Comparison of ENCODE assay signal across 7 mouse cellular contexts in genomic region chr9:106371384-106371671, GRCm38 (mm10). TPM values are rescaled to one million over a fixed set of nuclear protein-coding genes. Genes with fewer than 3 reads are reported as not detected.
DNase-seq lines count a peak whose midpoint lies in the region; ATAC-seq and TF ChIP-seq lines count a peak whose summit lies in the region.

No protein-coding gene starts in this region.

- peaks cover 50% of the 10 kb centered on the region for H3K36me3 ChIP-seq in lung, embryonic 14.5 days (ENCODE audit: insufficient read depth)
- peaks cover 43% of the 10 kb centered on the region for H3K36me3 ChIP-seq in forebrain, embryonic 12.5 days (replicated peaks)
- peaks cover 16% of the 10 kb centered on the region for H3K36me3 ChIP-seq in hindbrain, postnatal 0 days (ENCODE audit: insufficient read depth, low read length)
- peaks cover 43% of the 10 kb centered on the region for H3K36me3 ChIP-seq in midbrain, embryonic 13.5 days

- no peak for DNase-seq in lung, embryonic 14.5 days
- no peak for DNase-seq in lung, postnatal 4 days
- no peak for DNase-seq in hindbrain, postnatal 0 days (ENCODE audit: low spot score)
- no peak for DNase-seq in embryo, embryonic 10.5 days (ENCODE audit: low spot score)
- no peak for DNase-seq in cerebellum, adult 11-12 months

- TF ChIP-seq CTCF in lung, embryonic 14.5 days (IDR thresholded peaks at IDR 0.05; ENCODE audit: low read depth), result no peak
- TF ChIP-seq CTCF in hindbrain, postnatal 0 days (IDR thresholded peaks at IDR 0.05; ENCODE audit: low read depth), result no peak

- peaks cover 20% of the 10 kb centered on the region for H3K4me1 ChIP-seq in lung, embryonic 14.5 days (ENCODE audit: insufficient read depth)
- H3K4me1 ChIP-seq in forebrain, embryonic 12.5 days, result peaks cover 53% of the 10 kb centered on the region
- H3K4me1 ChIP-seq in hindbrain, postnatal 0 days (ENCODE audit: insufficient read depth, low read length), result peaks cover 24% of the 10 kb centered on the region
- H3K4me1 ChIP-seq in midbrain, embryonic 13.5 days (replicated peaks), result peaks cover 48% of the 10 kb centered on the region

- no peaks in the 10 kb centered on the region for H3K9me3 ChIP-seq in lung, embryonic 14.5 days (ENCODE audit: low read depth, low read length)
- H3K9me3 ChIP-seq in forebrain, embryonic 12.5 days, result no peaks in the 10 kb centered on the region
- H3K9me3 ChIP-seq in hindbrain, postnatal 0 days (ENCODE audit: low read length), result no peaks in the 10 kb centered on the region
- H3K9me3 ChIP-seq in midbrain, embryonic 13.5 days, result no peaks in the 10 kb centered on the region

- H3K4me2 ChIP-seq in lung, embryonic 14.5 days, result peak overlapping the region; percentile 99
- peak overlapping the region; percentile 86 for H3K4me2 ChIP-seq in forebrain, embryonic 12.5 days
- H3K4me2 ChIP-seq in hindbrain, postnatal 0 days (ENCODE audit: low read depth, low read length), result peak overlapping the region; percentile 98
- peak overlapping the region; percentile 91 for H3K4me2 ChIP-seq in midbrain, embryonic 13.5 days (replicated peaks)

- no peaks in the 10 kb centered on the region for H3K27me3 ChIP-seq in lung, embryonic 14.5 days (ENCODE audit: insufficient read depth, low read length)
- H3K27me3 ChIP-seq in forebrain, embryonic 12.5 days, result peaks cover 4% of the 10 kb centered on the region; the same call in 1 of the 2 replicates
- no peaks in the 10 kb centered on the region for H3K27me3 ChIP-seq in hindbrain, postnatal 0 days (ENCODE audit: insufficient read depth, low read length)
- H3K27me3 ChIP-seq in midbrain, embryonic 13.5 days, result peaks cover 4% of the 10 kb centered on the region; the same call in 1 of the 2 replicates

- ATAC-seq in lung, embryonic 14.5 days (ENCODE audit: insufficient read depth), result no peak
- no peak for ATAC-seq in forebrain, embryonic 12.5 days (ENCODE audit: low FRiP score)
- no peak for ATAC-seq in hindbrain, postnatal 0 days
- ATAC-seq in midbrain, embryonic 13.5 days, result no peak

- H3K9ac ChIP-seq in lung, embryonic 14.5 days, result no peak overlapping the region
- no peak overlapping the region for H3K9ac ChIP-seq in forebrain, embryonic 12.5 days
- peak overlapping the region; percentile 33 for H3K9ac ChIP-seq in hindbrain, postnatal 0 days (replicated peaks; ENCODE audit: low read length)
- H3K9ac ChIP-seq in midbrain, embryonic 13.5 days (replicated peaks), result peak overlapping the region; percentile 47; the same call in 1 of the 2 replicates

- WGBS in lung, embryonic 14.5 days, result 46% methylated on average over 6 of the region's 6 CpGs
- WGBS in forebrain, embryonic 12.5 days, result 67% methylated on average over 6 of the region's 6 CpGs
- WGBS in hindbrain, postnatal 0 days, result 61% methylated on average over 6 of the region's 6 CpGs
- 79% methylated on average over 6 of the region's 6 CpGs for WGBS in midbrain, embryonic 13.5 days

- peak overlapping the region; percentile 59; the same call in 1 of the 2 replicates for H3K27ac ChIP-seq in lung, embryonic 14.5 days (ENCODE audit: low read depth)
- H3K27ac ChIP-seq in forebrain, embryonic 12.5 days, result 0 out of 2 replicates have a peak overlapping the region, but pooled peaks have one; percentile 0
- H3K27ac ChIP-seq in hindbrain, postnatal 0 days, result peak overlapping the region; percentile 36; the same call in 1 of the 2 replicates
- no peak overlapping the region for H3K27ac ChIP-seq in midbrain, embryonic 13.5 days

- H3K4me3 ChIP-seq in lung, embryonic 14.5 days (ENCODE audit: low read depth, low read length), result peak overlapping the region; percentile 85; the same call in 1 of the 2 replicates
- H3K4me3 ChIP-seq in forebrain, embryonic 12.5 days (replicated peaks), result peak overlapping the region; percentile 89; the same call in 1 of the 2 replicates
- H3K4me3 ChIP-seq in hindbrain, postnatal 0 days (ENCODE audit: low read length), result no peak overlapping the region; the same call in 1 of the 2 replicates
- peak overlapping the region; percentile 18 for H3K4me3 ChIP-seq in midbrain, embryonic 13.5 days (replicated peaks)

RNA-seq across cellular contexts. Expression of gene Dusp7, which starts 2.9 kb away (rescaled TPM):
- 23.9 and 27.3 TPM in 2 replicates for polyA plus RNA-seq in lung, embryonic 14.5 days (2014; fragmentation: Nextera tagmentation; extraction: Ambion mirVana)
- polyA plus RNA-seq in forebrain, embryonic 12.5 days (2016; fragmentation: Nextera tagmentation; extraction: Ambion mirVana), result 12.1 and 16.3 TPM in 2 replicates
- 56.0 and 66.4 TPM in 2 replicates for total RNA-seq in hindbrain, postnatal 0 days (2014; rRNA removed)
- 12.7 and 13.7 TPM in 2 replicates for polyA plus RNA-seq in hindbrain, postnatal 0 days (2015; fragmentation: Nextera tagmentation; extraction: Ambion mirVana)
- 9.0 and 9.4 TPM in 2 replicates for polyA plus RNA-seq in midbrain, embryonic 13.5 days (2015; fragmentation: Nextera tagmentation; extraction: Ambion mirVana)

RNA-seq across cellular contexts. Expression of gene Rpl29, which starts 57.9 kb away (rescaled TPM):
- 1,268 and 1,276 TPM in 2 replicates for polyA plus RNA-seq in lung, embryonic 14.5 days (2014; fragmentation: Nextera tagmentation; extraction: Ambion mirVana)
- 757 and 770 TPM in 2 replicates for polyA plus RNA-seq in forebrain, embryonic 12.5 days (2016; fragmentation: Nextera tagmentation; extraction: Ambion mirVana)
- total RNA-seq in hindbrain, postnatal 0 days (2014; rRNA removed), result 691 and 792 TPM in 2 replicates
- 689 and 691 TPM in 2 replicates for polyA plus RNA-seq in hindbrain, postnatal 0 days (2015; fragmentation: Nextera tagmentation; extraction: Ambion mirVana)
- polyA plus RNA-seq in midbrain, embryonic 13.5 days (2015; fragmentation: Nextera tagmentation; extraction: Ambion mirVana), result 676 and 681 TPM in 2 replicates

Comparison
In these comparisons a context has a peak if more than half of its experiments do, and no peak if none do; other contexts are left out.
1. H3K9ac ChIP-seq: peak in hindbrain, postnatal 0 days (single experiment) and midbrain, embryonic 13.5 days (single experiment); none in lung, embryonic 14.5 days (single experiment) and forebrain, embryonic 12.5 days (single experiment).
2. Peak in every context shown above with its lines, with median percentiles within 50 percentile points of each other: H3K4me2 ChIP-seq.